Mouse (Mus musculus): ENCODE results near the gene Nup205.

Gene Nup205

DNA sequence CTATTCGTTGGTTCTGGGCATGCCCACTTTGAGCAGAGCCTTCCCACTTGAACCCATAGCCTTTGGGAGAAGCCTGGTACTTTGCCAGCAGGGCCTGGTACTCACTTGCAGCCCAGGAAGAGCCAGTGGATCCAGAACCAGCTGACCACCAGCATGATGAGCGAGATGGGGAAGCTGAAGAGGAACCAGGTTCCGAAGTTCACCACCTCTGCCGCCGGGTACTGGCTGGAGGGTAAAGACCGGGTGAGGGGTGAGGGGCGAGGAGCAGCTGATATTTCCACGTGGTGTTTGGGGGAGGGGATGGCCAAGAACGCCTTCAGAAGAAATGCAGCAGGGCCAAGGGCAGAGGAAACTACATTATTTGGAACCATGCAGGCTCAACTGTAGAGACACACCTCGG lies 102.1 kb downstream of the Nup205 start:
- no peak for DNase-seq (ENCODE audit: low read depth, low spot score)

DNA sequence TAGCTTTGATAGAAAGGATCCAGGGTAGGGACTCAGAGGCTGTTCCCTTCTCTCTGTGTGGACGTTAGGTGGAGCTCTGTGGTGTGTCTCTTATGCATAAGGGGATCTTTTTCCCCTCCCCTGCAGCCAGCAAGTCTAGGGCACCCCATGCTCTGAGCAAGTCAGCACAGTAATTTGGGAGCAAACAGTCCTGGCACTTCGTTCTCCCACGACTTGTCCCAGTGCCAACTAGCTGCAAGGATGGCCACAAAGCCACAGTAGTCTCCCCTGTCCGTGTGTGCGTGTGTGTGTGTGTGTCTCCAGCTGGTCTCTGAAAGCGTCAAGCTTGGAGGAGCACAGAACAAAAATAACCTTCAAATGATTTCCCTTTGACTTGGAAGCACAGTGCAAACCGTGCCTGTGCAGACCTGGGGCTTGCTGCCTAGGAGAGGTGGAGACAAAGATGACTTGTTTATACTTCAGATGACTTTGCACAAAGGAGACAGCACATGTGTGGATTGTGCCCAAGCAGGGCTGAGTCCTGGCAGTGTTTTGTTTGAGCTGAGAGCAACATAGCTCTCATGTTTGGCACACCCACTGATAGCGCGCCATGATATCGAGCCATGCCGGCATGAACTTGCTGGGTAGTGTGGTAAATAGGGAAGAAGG lies 111.0 kb downstream of the Nup205 start:
- peak; percentile 21 for DNase-seq (ENCODE audit: low read depth, low spot score)

DNA sequence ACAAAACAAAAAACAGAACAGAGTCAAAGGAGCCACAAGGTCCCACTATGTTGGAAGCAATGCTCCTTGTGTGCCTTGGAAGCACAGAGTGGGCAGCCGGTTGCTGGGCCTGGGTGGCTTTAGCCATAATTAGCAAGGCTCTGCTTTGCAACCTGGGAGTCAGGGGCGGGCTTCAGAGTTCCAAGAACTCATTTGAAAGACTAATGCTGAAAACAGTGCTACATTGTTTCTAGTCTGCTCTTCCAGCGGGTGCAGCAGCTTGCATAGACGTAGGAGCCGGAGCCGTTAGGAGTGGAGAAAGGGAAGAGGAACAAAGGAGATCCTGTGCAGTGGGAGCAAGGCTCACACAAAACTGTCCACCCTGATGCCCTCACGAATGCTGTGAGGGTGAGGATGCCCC lies 111.7 kb downstream of the Nup205 start:
- peak; percentile 53 for DNase-seq (ENCODE audit: low read depth, low spot score)

DNA sequence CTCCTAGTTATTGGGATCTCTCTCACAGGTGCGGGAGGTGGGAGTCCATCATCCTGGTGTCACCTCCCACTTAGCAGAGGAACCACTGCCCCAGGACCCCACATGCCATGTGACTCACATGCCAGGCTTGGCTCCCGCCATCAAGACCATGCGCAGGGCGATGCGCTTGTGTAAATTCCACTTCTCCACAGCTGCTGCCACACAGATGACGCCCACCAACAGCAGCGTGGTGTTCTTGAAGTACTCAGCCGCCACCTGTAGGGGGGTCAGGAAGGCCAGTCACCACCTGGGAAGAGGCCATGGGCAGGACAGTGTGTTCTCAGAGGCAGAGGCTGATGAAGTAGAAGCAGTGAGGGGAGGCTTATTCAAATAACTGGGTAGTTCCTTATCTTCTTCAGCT lies 112.5 kb downstream of the Nup205 start:
- DNase-seq (ENCODE audit: low read depth, low spot score) = peak; percentile 58

DNA sequence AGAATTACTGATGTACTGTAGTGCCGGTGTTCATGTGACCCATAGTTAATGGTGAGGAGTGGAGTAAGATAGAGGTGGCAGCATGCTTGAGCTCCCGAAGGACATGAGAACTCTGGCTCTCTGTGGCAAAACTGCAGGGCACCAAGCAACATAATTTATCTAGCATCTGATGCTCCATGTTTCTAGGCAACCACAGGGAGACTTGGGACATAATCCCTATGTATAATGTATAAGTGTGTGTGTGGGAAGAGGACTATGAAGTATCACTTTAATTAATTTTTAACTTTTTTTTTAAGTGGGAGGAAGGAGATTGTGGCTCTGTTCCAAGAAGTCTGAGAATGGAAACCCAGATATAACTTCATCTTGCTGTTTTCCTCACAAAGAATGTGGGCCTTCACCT lies 117.7 kb downstream of the Nup205 start:
- DNase-seq (ENCODE audit: low read depth, low spot score) = no peak

DNA sequence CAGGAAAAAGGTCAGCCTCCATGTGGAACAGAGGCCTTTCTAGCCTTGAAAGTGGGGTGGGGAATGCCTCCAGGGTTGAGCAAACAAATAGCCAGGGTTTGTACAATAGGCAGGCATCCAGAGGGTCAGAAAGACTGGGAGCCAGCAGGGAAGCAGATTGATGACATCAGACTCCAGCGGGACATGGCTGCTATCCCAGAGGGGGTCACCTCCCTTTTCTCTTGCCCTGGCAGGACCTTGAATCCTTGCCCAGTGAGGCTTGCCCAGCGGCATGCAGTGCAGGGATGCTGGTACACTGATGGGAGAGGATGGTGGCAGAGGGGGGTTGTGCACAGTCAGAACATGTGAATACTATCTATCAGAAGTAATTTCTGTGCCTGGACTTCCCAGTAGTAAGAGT lies 119.8 kb downstream of the Nup205 start:
- DNase-seq (ENCODE audit: low read depth, low spot score) = no peak
